Mouse (Mus musculus): ENCODE measurements around the gene Gata2.

GRCm38 (mm10) chr6:88232221-88232620, 38.5 kb downstream of the Gata2 start:
- TF ChIP-seq POLR2AphosphoS5 (IDR thresholded peaks at IDR 0.05; ENCODE audit: insufficient replicate concordance, low read depth, low read length) (no peak), CTCF (IDR thresholded peaks at IDR 0.05; ENCODE audit: low read depth, low read length) (no peak), GATA1 (IDR thresholded peaks at IDR 0.05; ENCODE audit: borderline replicate concordance, low read length) (no peak)

Measured in G1E (cell line).